Mouse (Mus musculus) bone marrow macrophage, adult 2 months (primary cell): ENCODE measurements around the gene Spryd4. TPM values are rescaled to one million over a fixed set of nuclear protein-coding genes. Genes with fewer than 3 reads are reported as not detected.

Source experiments
- H3K27ac ChIP-seq: 2 replicates; pipeline ENCODE4 v1.5.1; 2012; ENCODE audit warnings: low read depth, low read length; ENCODE audit not compliant: insufficient read depth
- H3K4me1 ChIP-seq: 2 replicates; pipeline ENCODE4 v1.6.1; 2012; ENCODE audit warnings: low read length; ENCODE audit not compliant: control insufficient read depth, insufficient read depth
- H3K4me3 ChIP-seq: 2 replicates; pipeline ENCODE4 v1.5.1; 2012; ENCODE audit warnings: mild to moderate bottlenecking, low read length, moderate library complexity; ENCODE audit not compliant: insufficient read depth
- CTCF ChIP-seq: IDR thresholded peaks from 2 replicates; pipeline ENCODE4 v1.5.1; 2012; ENCODE audit warnings: low read depth, mild to moderate bottlenecking, low read length, moderate library complexity
- POLR2A ChIP-seq: IDR thresholded peaks from 2 replicates; pipeline ENCODE4 v1.6.1; 2012; ENCODE audit warnings: mild to moderate bottlenecking, low read depth, low read length, borderline replicate concordance
- polyA plus RNA-seq: library from polyadenylated mRNA; stranded (reverse); fragments of >200 nt; gene quantifications from 2 replicates; pipeline ENCODE4 v1.2.4, GENCODE M21; 2012; ENCODE audit not compliant: missing spikeins, insufficient read depth, insufficient read length

Spryd4 gene
- polyA plus RNA-seq, 1 experiment: 5.3 TPM

- H3K4me3 ChIP-seq: no peak overlapping the region
- H3K4me1 ChIP-seq: peaks cover 6% of the 10 kb centered on the region
- no peak for TF ChIP-seq POLR2A
- no peak for TF ChIP-seq CTCF
- no peak overlapping the region for H3K27ac ChIP-seq
These were observed 31.6 kb upstream of the Spryd4 start for GRCm38 (mm10) chr10:128243252-128243651.

DNA sequence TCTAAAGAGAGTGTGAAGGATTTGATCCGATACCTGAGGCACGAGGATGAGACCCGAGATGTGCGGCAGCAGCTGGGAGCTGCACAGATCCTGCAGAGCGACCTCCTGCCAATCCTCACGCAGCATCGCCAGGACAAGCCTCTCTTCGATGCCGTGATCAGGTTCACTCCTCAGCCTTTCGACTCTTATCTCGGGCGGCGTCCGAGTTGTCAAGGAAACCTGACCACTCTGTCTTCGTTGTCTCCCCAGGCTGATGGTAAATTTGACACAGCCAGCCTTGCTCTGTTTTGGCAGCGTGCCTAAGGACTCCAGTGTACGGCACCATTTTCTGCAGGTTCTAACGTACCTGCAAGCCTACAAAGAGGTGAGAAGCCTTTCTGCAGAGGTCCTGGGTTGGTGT, 28.5 kb upstream of the Spryd4 start:
- no peak for TF ChIP-seq CTCF
- TF ChIP-seq POLR2A: no peak
- H3K4me1 ChIP-seq: peaks cover 16% of the 10 kb centered on the region
- H3K4me3 ChIP-seq: no peak overlapping the region
- H3K27ac ChIP-seq: no peak overlapping the region

DNA sequence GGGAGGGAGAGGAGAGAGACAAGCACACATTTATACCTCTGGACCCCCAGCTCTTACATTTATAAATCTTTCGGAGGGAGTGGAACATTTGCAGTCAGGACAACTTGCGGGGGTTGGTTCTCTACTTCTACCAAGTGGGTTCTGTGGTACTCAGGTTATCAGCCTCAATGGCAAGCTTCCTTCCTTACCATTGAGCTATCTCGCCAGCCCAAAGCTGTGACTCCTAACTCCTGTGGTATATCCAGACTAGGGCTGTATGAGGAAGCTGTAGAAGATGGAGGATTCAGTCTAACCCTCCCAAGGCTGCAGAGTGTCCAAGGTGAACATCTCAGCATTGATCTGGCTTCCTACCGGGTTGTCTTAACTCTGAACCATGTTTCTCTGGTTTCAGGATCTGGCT, 27.5 kb upstream of the Spryd4 start:
- Histone ChIP-seq H3K4me1 (peaks cover 22% of the 10 kb centered on the region), H3K27ac (no peak overlapping the region)
- no peak for TF ChIP-seq POLR2A
- no peak for TF ChIP-seq CTCF

GRCm38 (mm10) chr10:128237807-128238480, 26.3 kb upstream of the Spryd4 start:
- H3K27ac ChIP-seq: peak overlapping the region; percentile 43
- no peak for TF ChIP-seq POLR2A
- no peak for TF ChIP-seq CTCF
- H3K4me3 ChIP-seq: no peak overlapping the region
- H3K4me1 ChIP-seq: peaks cover 29% of the 10 kb centered on the region

More for the DNA sequence above, 27.5 kb upstream of the Spryd4 start:
- no peak overlapping the region for H3K4me3 ChIP-seq

GRCm38 (mm10) chr10:128236321-128236720, 24.7 kb upstream of the Spryd4 start:
- TF ChIP-seq CTCF: no peak
- no peak for TF ChIP-seq POLR2A
- H3K27ac ChIP-seq: no peak overlapping the region
- H3K4me1 ChIP-seq: peaks cover 31% of the 10 kb centered on the region
- H3K4me3 ChIP-seq: no peak overlapping the region

DNA sequence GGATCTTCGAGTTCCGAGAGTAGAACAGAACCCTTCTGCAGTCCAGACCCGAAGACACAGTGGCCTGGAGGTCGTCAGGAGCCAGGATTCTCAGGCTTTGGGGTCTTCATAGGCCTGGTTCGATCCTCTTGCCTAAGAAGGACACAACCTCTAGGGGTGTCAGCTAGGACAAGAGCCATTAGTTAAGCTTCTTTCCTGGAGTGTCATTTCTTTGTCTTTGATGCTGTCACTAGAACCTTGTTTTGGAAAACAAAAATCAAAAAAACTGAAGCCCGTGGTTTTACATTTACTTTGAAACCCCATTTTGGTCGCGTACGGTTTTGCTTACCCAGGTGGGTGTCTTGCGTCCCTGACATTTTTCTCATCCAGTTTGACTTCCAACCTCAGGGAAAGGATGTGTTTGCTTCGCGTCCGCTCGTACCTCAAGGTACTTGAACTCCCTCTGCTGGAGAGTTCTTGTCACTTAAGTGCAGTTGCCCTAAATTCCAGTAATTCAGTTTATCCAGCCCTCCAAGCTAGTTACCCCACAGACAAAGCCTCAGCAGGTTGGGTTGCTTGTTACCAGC, 20.9 kb upstream of the Spryd4 start:
- TF ChIP-seq POLR2A: no peak
- no peak for TF ChIP-seq CTCF
- peak overlapping the region; percentile 82 for H3K4me3 ChIP-seq
- peak overlapping the region; percentile 71 for H3K27ac ChIP-seq
- peaks cover 33% of the 10 kb centered on the region for H3K4me1 ChIP-seq

GRCm38 (mm10) chr10:128231697-128232419, 20.3 kb upstream of the Spryd4 start, which contains the start of gene Timeless:
Timeless (plus strand) TSS chr10:128232065.
- Histone ChIP-seq H3K4me1 (peaks cover 35% of the 10 kb centered on the region), H3K27ac (peak within 1 kb of the TSS; percentile 71), H3K4me3 (peak within 1 kb of the TSS; percentile 82)
- TF ChIP-seq POLR2A (no peak), CTCF (no peak)

- Histone ChIP-seq H3K4me3 (peak overlapping the region; percentile 82), H3K27ac (peak overlapping the region; percentile 71), H3K4me1 (peaks cover 31% of the 10 kb centered on the region)
- TF ChIP-seq POLR2A (no peak), CTCF (no peak)
These were observed 19.5 kb upstream of the Spryd4 start for GRCm38 (mm10) chr10:128231146-128231545.

- peaks cover 31% of the 10 kb centered on the region for H3K4me1 ChIP-seq
- H3K27ac ChIP-seq: no peak overlapping the region
- H3K4me3 ChIP-seq: no peak overlapping the region
- TF ChIP-seq CTCF (no peak), POLR2A (no peak)
These were observed 19.0 kb upstream of the Spryd4 start for GRCm38 (mm10) chr10:128230582-128230981.

DNA sequence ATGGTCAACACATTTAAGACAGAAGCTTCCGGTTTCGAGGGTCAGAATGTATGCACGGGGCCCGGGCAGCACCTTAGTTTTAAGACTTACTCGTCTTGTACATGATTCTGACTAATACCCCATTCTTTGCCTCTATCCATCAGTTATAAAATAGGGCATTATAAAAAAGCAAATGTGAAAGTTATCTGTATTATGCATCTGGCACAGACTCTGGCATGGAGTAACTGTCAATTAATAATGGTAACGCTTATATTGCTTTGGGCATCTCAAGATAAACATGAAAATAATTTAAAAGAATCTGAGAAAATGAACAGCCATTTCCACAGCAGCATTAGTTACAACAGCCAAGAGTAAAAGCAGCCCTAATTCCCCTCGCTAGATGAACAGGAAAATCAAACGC, 16.4 kb upstream of the Spryd4 start:
- Histone ChIP-seq H3K27ac (no peak overlapping the region), H3K4me3 (no peak overlapping the region), H3K4me1 (peaks cover 19% of the 10 kb centered on the region)
- TF ChIP-seq CTCF (no peak), POLR2A (no peak)
